Mouse (Mus musculus) right cerebral cortex, postnatal 4 days (tissue): ENCODE measurements at regions not wholly inside any gene's neighbourhood (a gene's known extent, or its start where the extent isn't known, plus 50 kb on each side); places are given as distances from the start of the nearest gene placed in this dataset.

Source experiments
- DNase-seq: peaks from one replicate; pipeline ENCODE4 v3.0.0-alpha.2; 2022

GRCm38 (mm10) chr7:135990321-135990720, 274.2 kb upstream of the Mki67 start:
- DNase-seq, result no peak

DNA sequence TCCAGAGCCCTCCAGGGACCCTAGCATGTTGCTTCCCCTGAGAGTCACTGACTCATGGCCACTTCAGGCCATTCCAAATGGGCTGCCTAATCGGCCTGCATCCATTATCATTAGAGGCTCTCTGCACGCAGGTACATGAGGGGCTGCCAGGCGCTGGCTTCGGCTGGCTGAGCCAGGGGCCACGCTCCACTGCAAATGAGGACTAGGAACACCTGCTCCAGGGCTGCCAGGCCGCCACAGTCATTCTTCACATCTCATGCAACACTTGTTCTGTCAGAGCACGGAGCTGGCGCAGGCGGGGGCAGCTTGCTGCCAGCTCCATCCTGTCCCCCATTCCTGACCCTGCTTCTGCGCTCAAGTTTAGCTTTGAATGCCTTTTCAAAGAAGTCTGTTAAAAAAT, 280.7 kb upstream of the Mki67 start:
- no peak for DNase-seq

DNA sequence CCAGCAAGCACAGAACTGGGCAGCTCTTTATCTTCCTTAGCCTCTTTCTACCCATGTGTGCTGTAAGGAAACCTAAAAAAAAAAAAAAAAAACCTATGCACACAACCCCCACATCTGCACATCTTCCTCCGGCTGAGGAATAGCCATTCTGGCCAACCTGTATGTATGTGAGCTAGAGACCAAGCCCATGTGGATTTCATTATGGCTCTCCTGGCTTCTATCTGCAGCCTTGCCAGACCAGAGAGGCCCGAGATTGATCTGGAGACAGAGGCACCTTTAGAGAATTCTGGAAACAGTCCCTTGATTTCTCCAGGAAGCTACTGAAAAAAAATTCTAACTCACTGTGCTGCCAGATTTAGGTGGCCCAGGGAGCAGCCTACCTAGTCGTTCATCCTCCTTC, 281.5 kb upstream of the Mki67 start:
- no peak for DNase-seq

DNA sequence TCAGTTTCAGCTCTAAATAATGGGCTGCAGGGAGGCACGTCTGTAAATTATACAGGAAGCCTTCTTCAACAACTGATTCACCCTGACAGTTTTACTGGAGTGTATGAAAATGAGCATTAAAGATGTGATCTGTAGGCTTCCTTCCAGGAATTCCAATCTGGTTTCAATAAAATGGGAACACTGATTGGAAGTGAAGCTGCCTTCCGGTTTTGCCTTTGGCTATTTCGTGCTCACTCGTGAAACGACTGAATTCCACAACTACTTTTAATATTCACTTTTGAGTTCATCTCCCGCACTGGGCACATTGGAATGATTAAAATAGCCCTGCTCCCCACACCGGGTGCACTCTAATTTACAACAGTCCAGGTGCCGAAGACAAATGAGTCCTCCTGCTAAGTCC, 286.2 kb upstream of the Mki67 start:
- no peak for DNase-seq

GRCm38 (mm10) chr7:136003291-136003690, 287.1 kb upstream of the Mki67 start:
- no peak for DNase-seq

DNA sequence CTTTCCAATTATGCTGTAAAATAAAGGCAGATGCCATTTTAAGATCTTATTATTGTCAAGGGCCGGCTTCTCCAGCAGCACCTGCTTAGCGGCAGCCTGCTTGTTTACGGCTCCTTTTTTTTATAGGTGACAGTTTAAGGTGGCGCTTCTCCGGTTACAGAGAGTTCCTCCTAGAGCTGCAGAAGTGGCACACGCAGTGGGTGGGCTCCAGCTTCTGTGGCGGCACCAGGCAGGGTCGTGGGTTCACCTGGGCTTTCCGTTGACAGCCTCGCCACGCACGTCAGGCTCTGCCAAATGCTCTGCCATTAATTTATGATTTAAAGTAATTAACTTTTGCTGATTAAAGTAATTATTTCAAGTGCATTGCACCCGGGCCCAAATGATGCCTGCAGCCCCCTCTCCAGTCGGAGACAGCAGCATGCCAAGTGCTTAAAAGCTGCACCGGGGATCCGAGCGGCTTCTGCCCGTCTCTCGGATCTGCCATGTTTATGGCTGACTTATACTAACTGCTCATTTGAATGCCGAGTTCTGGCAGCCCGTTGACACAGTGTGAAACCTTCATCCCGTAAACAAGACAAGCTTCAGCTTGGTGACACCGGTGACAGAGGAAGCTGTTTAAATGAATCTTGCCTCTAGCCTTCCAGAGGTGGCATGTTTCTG, 291.8 kb upstream of the Mki67 start:
- peak; percentile 19 for DNase-seq

- DNase-seq, result no peak
Observed at GRCm38 (mm10) chr7:136008486-136008885, 292.3 kb upstream of the Mki67 start.

DNA sequence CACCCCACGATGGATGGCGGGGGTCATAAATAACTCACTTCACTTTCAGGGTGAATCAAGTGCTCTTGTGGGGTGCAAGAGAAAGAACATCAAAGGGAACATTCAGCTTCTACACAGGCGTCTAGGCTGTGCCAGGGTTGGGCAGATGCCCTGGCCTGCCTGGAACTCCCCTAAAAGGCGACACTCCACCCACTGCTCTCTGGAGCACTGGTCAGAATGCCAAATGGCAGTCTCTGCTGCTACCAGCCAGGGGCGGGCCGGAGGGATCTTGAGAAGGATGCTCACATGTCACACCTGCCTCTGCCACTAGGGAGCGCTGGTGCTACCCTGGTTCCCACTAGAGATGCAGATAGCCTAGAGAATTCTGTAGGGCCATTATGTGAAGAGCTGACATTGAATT, 293.9 kb upstream of the Mki67 start:
- peak; percentile 72 for DNase-seq

DNA sequence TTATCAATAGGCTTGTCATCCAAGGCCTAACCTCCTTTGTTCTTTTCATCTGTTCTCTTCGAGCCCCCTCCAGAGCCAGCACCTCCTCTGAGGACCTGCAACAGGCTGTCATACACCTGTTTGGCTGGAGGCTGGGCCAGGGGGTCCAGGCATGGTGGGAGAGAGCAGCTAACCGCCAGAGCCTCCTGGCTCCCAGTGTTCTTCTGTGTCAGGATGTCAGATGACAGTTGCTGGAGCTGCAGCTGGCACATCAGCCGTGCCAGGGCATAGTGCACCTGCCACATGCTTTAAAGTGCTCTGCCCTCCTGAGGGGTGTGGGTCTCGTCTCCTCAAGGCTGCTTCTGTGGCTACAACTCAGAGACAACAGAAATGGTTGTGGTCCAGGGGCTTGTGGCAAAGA, 298.5 kb upstream of the Mki67 start:
- no peak for DNase-seq

DNA sequence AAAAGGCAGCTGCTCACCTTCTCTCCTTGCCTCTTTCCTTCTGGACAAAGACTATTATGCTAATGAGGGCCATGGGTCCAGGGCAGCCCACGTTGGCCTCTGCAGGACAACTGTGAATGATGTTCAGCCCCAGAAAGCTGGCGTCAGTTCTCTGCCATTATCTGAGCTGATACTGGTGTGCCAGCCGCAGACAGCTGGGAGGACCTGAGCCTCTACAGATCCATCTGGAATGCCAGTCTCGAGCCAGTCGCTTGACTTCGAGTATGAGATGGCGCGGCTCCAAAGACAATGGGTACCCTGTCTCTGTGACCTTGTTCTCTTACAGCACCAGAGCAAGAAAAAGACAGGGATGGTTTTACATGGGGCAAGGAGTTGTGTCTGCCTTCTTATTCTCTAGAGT, 300.8 kb upstream of the Mki67 start:
- DNase-seq, result no peak

DNA sequence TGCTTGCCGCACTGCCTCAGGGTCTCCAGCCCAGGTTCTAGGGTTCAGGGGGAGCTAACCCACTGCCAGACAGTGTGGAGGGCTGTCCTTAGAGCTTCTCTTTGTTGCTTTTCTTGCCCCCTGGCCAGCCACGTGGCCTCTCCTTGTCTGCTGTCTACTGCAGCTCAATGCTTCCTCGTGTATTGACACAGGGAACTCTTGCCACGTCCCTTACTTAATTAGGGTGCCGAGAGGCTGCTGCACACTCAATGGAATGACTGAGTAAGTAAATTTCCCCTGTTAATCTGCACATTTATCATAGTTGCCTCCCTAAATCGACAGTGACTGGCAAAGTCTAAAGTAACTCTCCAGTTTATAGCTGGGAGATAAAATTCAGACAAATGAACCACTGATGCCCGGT, 304.4 kb upstream of the Mki67 start:
- DNase-seq, result no peak

- DNase-seq, result no peak
Observed at GRCm38 (mm10) chr7:136021071-136021470, 304.9 kb upstream of the Mki67 start.

- no peak for DNase-seq
Observed at GRCm38 (mm10) chr7:136022781-136023448, 306.8 kb upstream of the Mki67 start.

- DNase-seq, result peak; percentile 21
Observed at GRCm38 (mm10) chr7:136026451-136026850, 310.3 kb upstream of the Mki67 start.

GRCm38 (mm10) chr7:136032026-136032425, 315.9 kb upstream of the Mki67 start:
- DNase-seq, result no peak

DNA sequence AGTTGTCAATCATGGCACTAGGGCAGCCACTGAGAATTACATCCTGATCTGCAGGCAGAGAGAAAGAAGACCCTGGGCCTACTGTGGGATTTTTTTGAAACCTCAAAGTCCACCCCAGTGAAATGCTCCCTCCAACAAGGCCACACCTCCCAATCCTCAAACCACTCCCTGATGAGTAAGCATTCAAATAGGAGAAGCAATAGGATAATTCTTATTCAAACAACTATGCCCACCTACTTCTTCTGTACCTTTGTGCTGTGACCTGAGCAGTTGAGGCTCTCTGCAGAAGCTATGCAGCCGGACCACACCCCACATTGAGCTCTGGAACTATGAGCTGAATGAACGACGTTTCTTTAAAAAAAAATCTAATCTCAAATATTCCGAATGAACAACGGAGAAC, 317.4 kb upstream of the Mki67 start:
- DNase-seq, result no peak

DNA sequence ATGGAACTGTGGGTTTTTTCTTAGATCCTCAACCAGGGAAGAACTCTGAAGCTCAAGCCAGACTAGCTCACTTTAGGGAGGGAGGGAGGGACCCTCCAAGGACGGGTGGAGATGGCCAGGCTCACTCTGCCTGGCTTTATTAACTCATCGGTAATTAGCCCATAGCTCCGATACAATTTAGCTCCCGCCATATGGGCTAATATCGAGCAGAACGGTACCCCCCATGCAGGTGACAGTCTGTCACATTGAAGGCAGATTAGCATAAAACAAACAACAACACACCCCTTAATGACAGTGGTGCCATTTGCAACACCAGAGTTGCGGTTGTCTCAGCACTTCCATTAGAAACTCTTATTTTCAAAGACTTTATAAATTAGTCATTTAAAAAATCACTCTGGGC, 319.6 kb upstream of the Mki67 start:
- DNase-seq, result no peak

DNA sequence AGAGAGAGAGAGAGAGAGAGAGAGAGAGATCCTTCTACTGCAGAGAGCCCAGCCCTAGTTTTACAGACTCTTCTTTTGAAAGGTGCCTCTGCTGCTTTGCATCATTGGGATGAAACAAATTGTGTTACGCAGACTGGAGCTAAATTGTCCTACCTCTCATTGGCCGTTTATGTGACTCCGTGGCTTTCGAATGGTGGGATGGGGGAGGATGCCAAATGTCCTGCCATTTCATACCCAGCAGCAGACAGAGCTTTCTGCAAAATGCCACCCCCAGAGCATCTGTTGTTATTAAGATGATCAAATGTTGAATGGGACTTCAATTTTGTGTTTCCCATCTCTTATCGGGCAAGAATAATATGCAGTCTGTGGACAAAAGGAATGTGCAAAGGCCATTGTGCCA, 321.9 kb upstream of the Mki67 start:
- DNase-seq, result no peak

- DNase-seq, result no peak
Observed at GRCm38 (mm10) chr7:136038906-136039305, 322.7 kb upstream of the Mki67 start.

DNA sequence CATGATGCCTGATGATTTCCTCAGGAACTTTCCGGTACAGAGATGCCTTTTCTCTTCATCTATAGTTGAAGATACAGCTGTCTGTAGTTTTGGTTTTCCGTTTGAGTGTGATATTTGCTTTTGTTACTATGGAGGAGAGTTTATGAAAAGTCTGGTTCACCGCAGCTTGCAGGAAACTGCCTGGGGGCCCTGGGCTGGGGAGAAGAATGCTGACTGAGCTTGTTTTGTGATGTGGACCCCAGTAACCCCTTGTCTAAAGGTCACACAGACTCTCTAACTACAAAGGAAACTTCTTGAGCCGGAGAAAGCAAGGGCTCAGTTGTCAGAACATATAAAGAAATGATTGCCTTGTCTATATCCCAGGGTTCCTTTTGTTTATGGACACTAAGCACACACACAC, 325.8 kb upstream of the Mki67 start:
- DNase-seq, result no peak

DNA sequence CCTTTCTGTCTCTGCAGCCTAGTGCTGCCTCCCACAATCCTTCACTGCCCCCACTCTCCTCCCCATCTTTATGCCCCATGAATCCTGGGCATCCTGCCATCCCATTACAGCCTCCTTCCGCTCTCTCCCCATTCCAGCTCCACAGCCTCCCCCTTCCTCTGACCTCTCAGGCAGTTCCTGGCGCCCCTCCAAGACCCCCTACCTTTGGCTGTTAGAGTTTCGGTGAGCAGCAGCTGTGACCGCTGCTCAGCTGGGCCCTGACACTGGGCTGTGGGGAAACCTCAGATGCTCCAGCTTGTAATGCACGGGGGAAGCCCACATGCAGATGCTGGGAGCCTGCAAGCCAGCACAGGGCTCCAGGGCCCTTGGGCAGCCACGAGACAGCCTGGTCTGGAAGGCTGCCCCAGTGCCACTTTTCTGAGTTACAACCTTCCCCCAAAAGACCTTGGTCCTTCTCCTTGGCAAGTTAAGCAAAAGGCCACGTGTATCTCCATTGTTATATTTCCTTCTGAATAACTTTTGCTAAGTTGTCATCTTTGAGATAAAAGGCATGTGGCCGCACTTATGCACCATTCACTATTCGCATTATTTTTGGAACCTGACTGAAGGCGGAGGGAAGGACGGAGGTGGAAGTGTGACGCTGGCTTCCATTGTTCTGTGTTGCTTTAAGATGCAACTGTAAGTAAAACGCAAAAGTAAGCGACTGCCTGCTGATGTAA, 330.6 kb upstream of the Mki67 start:
- peak; percentile 80 for DNase-seq

DNA sequence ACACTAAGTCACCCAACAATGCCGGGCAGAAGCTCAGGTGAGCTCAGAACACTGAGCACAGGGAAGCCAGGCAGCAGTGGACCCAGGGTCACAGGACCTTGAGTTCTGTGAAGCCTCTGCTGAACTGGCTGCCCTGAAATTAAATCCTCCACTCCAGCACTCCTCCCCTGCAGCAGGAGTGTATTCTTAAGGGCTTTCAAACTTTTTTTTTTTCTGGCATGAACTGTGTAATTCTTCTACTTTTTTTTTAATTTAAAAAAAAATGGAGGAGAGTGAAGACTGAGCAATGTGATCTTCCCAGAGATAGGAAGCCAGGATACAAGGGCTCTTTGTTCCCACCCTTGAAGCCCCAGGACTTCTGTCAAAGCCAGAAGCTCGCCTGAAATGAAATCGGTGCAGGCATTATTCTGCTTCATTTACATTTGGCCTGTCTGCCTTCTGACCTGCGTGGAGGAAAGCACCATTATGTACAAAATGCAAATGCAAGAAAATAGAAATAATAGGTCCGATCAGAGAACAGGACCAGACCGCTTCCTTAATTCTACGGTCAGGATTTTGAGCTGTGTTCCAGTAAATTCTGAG, 331.3 kb upstream of the Mki67 start:
- DNase-seq, result no peak

- DNase-seq, result no peak
Observed at GRCm38 (mm10) chr7:136048925-136049586, 332.9 kb upstream of the Mki67 start.

- DNase-seq, result no peak
Observed at GRCm38 (mm10) chr7:136049587-136049930, 333.4 kb upstream of the Mki67 start.
